Mouse (Mus musculus) ES-Bruce4 (cell line): ENCODE data around the gene Abhd15.

Source experiments
- CTCF ChIP-seq: IDR thresholded peaks from one replicate; pipeline ENCODE4 v1.8.1; 2011; ENCODE audit warnings: low read depth, low read length
- POLR2A ChIP-seq: IDR thresholded peaks from one replicate; pipeline ENCODE4 v1.8.1; 2011; ENCODE audit warnings: low read length; ENCODE audit not compliant: insufficient read depth

DNA sequence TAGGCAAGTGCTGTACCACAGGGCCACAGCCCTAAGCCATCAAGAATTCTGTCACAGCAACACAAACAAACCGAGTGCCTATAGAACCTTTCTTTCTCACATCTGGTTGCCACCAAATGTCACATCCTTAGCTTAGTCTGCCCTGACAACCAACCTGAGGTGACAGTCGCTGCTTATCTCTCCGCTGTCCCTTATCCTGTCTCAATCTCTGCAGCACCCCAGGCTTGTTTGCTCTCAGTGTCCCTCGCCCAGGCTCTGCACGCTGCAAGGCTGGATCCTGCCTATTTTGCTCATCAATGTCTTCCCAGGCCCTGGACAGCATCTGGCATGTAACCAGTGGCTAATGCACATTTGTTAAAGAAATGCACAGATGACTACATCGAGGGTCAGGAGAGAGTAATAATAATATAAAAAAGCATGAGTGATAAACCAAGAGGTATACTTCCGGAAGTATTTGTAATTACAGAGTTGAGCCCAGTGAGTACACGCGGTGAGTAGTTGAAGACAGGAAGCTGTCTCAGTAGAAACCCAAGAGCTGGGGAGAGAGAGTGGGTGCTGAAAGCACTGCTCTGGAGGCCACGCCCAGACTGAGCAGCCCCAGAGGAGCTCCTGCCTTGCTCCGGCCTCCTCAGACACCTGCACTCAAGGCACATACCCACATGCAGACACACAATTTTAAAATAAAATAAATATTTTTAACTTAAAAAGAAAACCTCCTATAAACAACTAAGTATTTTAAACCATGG is 31.2 kb upstream of the Abhd15 start:
- no peak for TF ChIP-seq CTCF
- TF ChIP-seq POLR2A, result no peak
